In the genomic region with DNA sequence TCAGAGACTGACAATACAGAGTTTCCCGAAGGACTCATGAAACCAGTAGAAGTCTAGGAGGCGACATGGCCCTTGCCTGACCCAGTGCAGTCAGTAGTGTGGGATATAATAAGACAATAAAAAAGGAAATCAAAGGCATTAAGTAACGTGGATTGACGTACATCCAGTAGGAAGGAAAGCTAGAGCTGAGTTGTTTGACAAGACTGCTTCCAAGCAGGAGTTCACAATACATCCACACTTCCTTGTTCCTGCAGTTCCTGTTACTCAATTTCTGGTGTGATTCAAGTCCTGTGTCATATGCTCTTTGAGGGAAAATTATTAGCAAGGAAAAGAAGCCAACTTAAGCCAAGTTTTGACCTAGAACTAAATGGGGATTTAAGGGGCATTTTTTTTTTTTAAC, we compare ENCODE assay signal across 9 mouse cellular contexts. TPM values are rescaled to one million over a fixed set of nuclear protein-coding genes. Genes with fewer than 3 reads are reported as not detected.
A peak's percentile ranks its signal among the peaks of the same experiment; 100 is the strongest.
DNase-seq lines count a peak whose midpoint lies in the region; ATAC-seq lines count a peak whose summit lies in the region.
"Had no signal": no experiment of that assay in that cellular context is flagged by ENCODE, and none has a peak within 500 bp of the region (broad histone marks: within the 10 kb centered on the region; RNA-seq: fewer than 3 reads in every experiment).

No protein-coding gene starts in this region.

- WGBS in embryonic facial prominence, embryonic 13.5 days, result 81% methylated on average over 4 of the region's 4 CpGs
- 82% methylated on average over 4 of the region's 4 CpGs for WGBS in hindbrain, embryonic 16.5 days
- 88% methylated on average over 4 of the region's 4 CpGs for WGBS in midbrain, embryonic 11.5 days

- peaks cover 40% of the 10 kb centered on the region for H3K4me1 ChIP-seq in erythroblast, embryonic 14.5 days (ENCODE audit: control insufficient read depth)
- peaks cover 21% of the 10 kb centered on the region for H3K4me1 ChIP-seq in embryonic facial prominence, embryonic 13.5 days
- peaks cover 22% of the 10 kb centered on the region for H3K4me1 ChIP-seq in hindbrain, embryonic 16.5 days (ENCODE audit: control insufficient read depth, insufficient read depth, low read depth, low read length)
- peaks cover 10% of the 10 kb centered on the region for H3K4me1 ChIP-seq in midbrain, embryonic 11.5 days (ENCODE audit: control insufficient read depth, insufficient read depth, low read length)

- H3K36me3 ChIP-seq in erythroblast, embryonic 14.5 days (ENCODE audit: control insufficient read depth), result no peaks in the 10 kb centered on the region; the same call in none of the 2 replicates
- H3K36me3 ChIP-seq in embryonic facial prominence, embryonic 13.5 days, result no peaks in the 10 kb centered on the region
- no peaks in the 10 kb centered on the region for H3K36me3 ChIP-seq in hindbrain, embryonic 16.5 days (ENCODE audit: control insufficient read depth, insufficient read depth, low read length)
- no peaks in the 10 kb centered on the region for H3K36me3 ChIP-seq in midbrain, embryonic 11.5 days (ENCODE audit: control insufficient read depth, insufficient read depth, low read length)

- intact Hi-C loops in gastrocnemius, postnatal 14 days (cut with DNase I; ENCODE audit: low total_unique reads), result no loop called here

- H3K27me3 ChIP-seq in erythroblast, embryonic 14.5 days (ENCODE audit: control insufficient read depth), result 0 out of 2 replicates have a peak, but pooled peaks cover 2% of the 10 kb centered on the region
- no peaks in the 10 kb centered on the region for H3K27me3 ChIP-seq in embryonic facial prominence, embryonic 13.5 days
- no peaks in the 10 kb centered on the region for H3K27me3 ChIP-seq in hindbrain, embryonic 16.5 days (replicated peaks; ENCODE audit: control insufficient read depth, insufficient read depth, low read length)
- no peaks in the 10 kb centered on the region for H3K27me3 ChIP-seq in midbrain, embryonic 11.5 days (ENCODE audit: control insufficient read depth, insufficient read depth, low read length)

- H3K27ac ChIP-seq in embryonic facial prominence, embryonic 13.5 days, result no peak overlapping the region
- H3K27ac ChIP-seq in hindbrain, embryonic 16.5 days (ENCODE audit: low read depth, low read length), result no peak overlapping the region
- no peak overlapping the region for H3K27ac ChIP-seq in midbrain, embryonic 11.5 days (ENCODE audit: low read depth, low read length)

- peak overlapping the region; percentile 72 for H3K4me2 ChIP-seq in embryonic facial prominence, embryonic 13.5 days
- peak overlapping the region; percentile 82 for H3K4me2 ChIP-seq in hindbrain, embryonic 16.5 days (ENCODE audit: low read length)
- peak overlapping the region; percentile 68; the same call in 1 of the 2 replicates for H3K4me2 ChIP-seq in midbrain, embryonic 11.5 days

- H3K4me3 ChIP-seq in erythroblast, embryonic 14.5 days (replicated peaks), result peak overlapping the region; percentile 3
- no peak overlapping the region; the same call in 1 of the 2 replicates for H3K4me3 ChIP-seq in embryonic facial prominence, embryonic 13.5 days
- peak overlapping the region; percentile 99 for H3K4me3 ChIP-seq in hindbrain, embryonic 16.5 days (ENCODE audit: low read length)
- 0 out of 2 replicates have a peak overlapping the region, but pooled peaks have one; percentile 95 for H3K4me3 ChIP-seq in midbrain, embryonic 11.5 days (ENCODE audit: low read depth, low read length)

- ATAC-seq in erythroblast, adult 5-6 weeks (replicated peaks; ENCODE audit: low FRiP score, poor library complexity, severe bottlenecking), result no peak
- no peak for ATAC-seq in embryonic facial prominence, embryonic 13.5 days (ENCODE audit: insufficient number of reproducible peaks, insufficient read depth, low FRiP score, low TSS enrichment, low read depth)
- ATAC-seq in hindbrain, embryonic 16.5 days, result no peak
- ATAC-seq in midbrain, embryonic 11.5 days (ENCODE audit: low FRiP score), result no peak

- H3K9me3 ChIP-seq in erythroblast, embryonic 14.5 days (ENCODE audit: control insufficient read depth, low read length), result no peaks in the 10 kb centered on the region
- no peaks in the 10 kb centered on the region for H3K9me3 ChIP-seq in embryonic facial prominence, embryonic 13.5 days
- no peaks in the 10 kb centered on the region for H3K9me3 ChIP-seq in hindbrain, embryonic 16.5 days (ENCODE audit: control insufficient read depth, low read length)
- H3K9me3 ChIP-seq in midbrain, embryonic 11.5 days (ENCODE audit: control insufficient read depth, low read length), result no peaks in the 10 kb centered on the region

- no peak for DNase-seq in midbrain, embryonic 11.5 days (ENCODE audit: low spot score, missing footprints)
- no peak for DNase-seq in thymus, postnatal 14 days
- DNase-seq in left cerebral cortex, adult 18-20 months (ENCODE audit: low spot score in 2 of 2), result no peak
- DNase-seq in gastrocnemius, postnatal 14 days, result no peak

- peak overlapping the region; percentile 93 for H3K9ac ChIP-seq in embryonic facial prominence, embryonic 13.5 days
- no peak overlapping the region for H3K9ac ChIP-seq in hindbrain, embryonic 16.5 days (ENCODE audit: low read depth, low read length)
- H3K9ac ChIP-seq in midbrain, embryonic 11.5 days (ENCODE audit: low read length), result peak overlapping the region; percentile 91; the same call in 1 of the 2 replicates

RNA-seq across cellular contexts. Expression of a gene that starts 2.1 kb away (rescaled TPM):
- polyA plus RNA-seq in erythroblast, embryonic 14.5 days (2012), result 0.65 and 0.82 TPM in 2 replicates
- 5.6 and 10.0 TPM in 2 replicates for total RNA-seq in erythroblast, adult 5-6 weeks (2015; ENCODE audit: low replicate concordance)
- total RNA-seq in erythroblast, adult 5-6 weeks (2017; ENCODE audit: low replicate concordance), result 7.2 and 10.0 TPM in 2 replicates
- 14.9 and 18.0 TPM in 2 replicates for polyA plus RNA-seq in embryonic facial prominence, embryonic 13.5 days (2015; fragmentation: Nextera tagmentation; extraction: Ambion mirVana)
- 22.1 and 22.4 TPM in 2 replicates for polyA plus RNA-seq in hindbrain, embryonic 16.5 days (2015; fragmentation: Nextera tagmentation; extraction: Ambion mirVana)
- 16.4 and 16.6 TPM in 2 replicates for polyA plus RNA-seq in midbrain, embryonic 11.5 days (2014; fragmentation: Nextera tagmentation; extraction: Ambion mirVana)
- total RNA-seq in left cerebral cortex, adult 18-20 months (2021), result 10 to 100 TPM; 63.8 to 66.3 TPM
- total RNA-seq in gastrocnemius, postnatal 14 days (2021), result 10 to 100 TPM; 16.1 to 17.5 TPM

RNA-seq across cellular contexts. Expression of a gene that starts 30.6 kb away (rescaled TPM):
- not detected in 2 replicates for polyA plus RNA-seq in erythroblast, embryonic 14.5 days (2012)
- not detected in 2 replicates for total RNA-seq in erythroblast, adult 5-6 weeks (2015; ENCODE audit: low replicate concordance)
- not detected in 2 replicates for total RNA-seq in erythroblast, adult 5-6 weeks (2017; ENCODE audit: low replicate concordance)
- polyA plus RNA-seq in embryonic facial prominence, embryonic 13.5 days (2015; fragmentation: Nextera tagmentation; extraction: Ambion mirVana), result not detected in 2 replicates
- polyA plus RNA-seq in hindbrain, embryonic 16.5 days (2015; fragmentation: Nextera tagmentation; extraction: Ambion mirVana), result not detected in 2 replicates
- not detected in 2 replicates for polyA plus RNA-seq in midbrain, embryonic 11.5 days (2014; fragmentation: Nextera tagmentation; extraction: Ambion mirVana)
- total RNA-seq in left cerebral cortex, adult 18-20 months (2021), result not detected
- not detected for total RNA-seq in gastrocnemius, postnatal 14 days (2021)
- total RNA-seq: megakaryocyte-erythroid progenitor cell, adult 5-6 weeks had no signal

RNA-seq across cellular contexts. Expression of a gene that starts 37.5 kb away (rescaled TPM):
- polyA plus RNA-seq in erythroblast, embryonic 14.5 days (2012), result 0.02 and 0.05 TPM in 2 replicates
- total RNA-seq in erythroblast, adult 5-6 weeks (2015; ENCODE audit: low replicate concordance), result 2.1 and 2.9 TPM in 2 replicates
- 1.4 and 15.9 TPM in 2 replicates for total RNA-seq in erythroblast, adult 5-6 weeks (2017; ENCODE audit: low replicate concordance)
- polyA plus RNA-seq in embryonic facial prominence, embryonic 13.5 days (2015; fragmentation: Nextera tagmentation; extraction: Ambion mirVana), result 19.3 and 20.3 TPM in 2 replicates
- polyA plus RNA-seq in hindbrain, embryonic 16.5 days (2015; fragmentation: Nextera tagmentation; extraction: Ambion mirVana), result 28.1 and 29.6 TPM in 2 replicates
- 15.7 and 15.9 TPM in 2 replicates for polyA plus RNA-seq in midbrain, embryonic 11.5 days (2014; fragmentation: Nextera tagmentation; extraction: Ambion mirVana)
- total RNA-seq in left cerebral cortex, adult 18-20 months (2021), result 10 to 100 TPM; 40.7 to 41.3 TPM
- 10 to 100 TPM; 10.4 to 11.3 TPM for total RNA-seq in gastrocnemius, postnatal 14 days (2021)

Comparison
In these comparisons a context has a peak if more than half of its experiments do, and no peak if none do; other contexts are left out.
1. RNA of a gene that starts 37.5 kb away (polyA plus RNA-seq): 28.1 to 29.6 TPM in hindbrain, embryonic 16.5 days, 19.3 to 20.3 TPM in embryonic facial prominence, embryonic 13.5 days and 15.7 to 15.9 TPM in midbrain, embryonic 11.5 days; 0.02 to 0.05 TPM in erythroblast, embryonic 14.5 days; every median in the first group is over 10 times any median in the second.
2. Peak in every context shown above with its lines, with median percentiles within 50 percentile points of each other: H3K4me2 ChIP-seq.